Comparison of ENCODE assay signal across 14 mouse cellular contexts in the genomic region with DNA sequence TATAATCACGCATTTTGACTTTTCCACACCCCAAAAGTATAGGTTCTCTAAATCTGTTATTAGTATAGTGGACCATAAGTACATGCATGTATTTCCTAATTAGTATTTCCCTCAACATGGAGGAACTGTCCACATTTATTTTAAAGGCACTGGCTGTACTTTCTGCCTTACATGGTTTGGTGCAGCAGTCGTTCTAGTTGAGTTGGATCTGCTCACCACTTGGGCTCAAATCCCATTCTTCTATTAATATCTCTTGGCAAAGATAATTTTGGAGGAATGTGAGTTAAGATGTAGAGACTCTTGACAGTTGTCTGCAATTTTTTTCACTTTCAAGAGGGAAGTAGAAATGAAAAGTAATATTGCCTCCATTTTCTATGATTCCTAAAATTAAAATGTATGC.
DNase-seq lines count a peak whose midpoint lies in the region; ATAC-seq and TF ChIP-seq lines count a peak whose summit lies in the region.
"Had no signal": no experiment of that assay in that cellular context is flagged by ENCODE, and none has a peak within 500 bp of the region (broad histone marks: within the 10 kb centered on the region; RNA-seq: fewer than 3 reads in every experiment).

No protein-coding gene starts in this region.

- H3K9me3 ChIP-seq in lung, embryonic 15.5 days = no peaks in the 10 kb centered on the region
- H3K9me3 ChIP-seq in intestine, embryonic 16.5 days (ENCODE audit: control insufficient read depth, low read length) = no peaks in the 10 kb centered on the region
- H3K9me3 ChIP-seq: hindbrain, embryonic 13.5 days had no signal

- no peak for TF ChIP-seq CTCF in lung, adult 2 months (IDR thresholded peaks at IDR 0.05; ENCODE audit: insufficient read depth, low read length)
- TF ChIP-seq CTCF in cortical plate, adult 2 months (IDR thresholded peaks at IDR 0.05; ENCODE audit: extremely low read depth, insufficient read depth, low read length) = no peak

- peak; percentile 6 for DNase-seq in gastrocnemius, postnatal 25 days
- no peak for DNase-seq in gastrocnemius, postnatal 36 days
- DNase-seq in lung, adult 2 months = no peak
- DNase-seq in lung, postnatal 25 days (ENCODE audit: low spot score) = peak; percentile 36
- DNase-seq in adrenal gland, postnatal 14 days = no peak
- DNase-seq: adrenal gland, adult 8-10 months; cerebellum, adult 11-12 months; kidney, adult 9 months; layer of hippocampus, postnatal 36 days had no signal

- 0 out of 2 replicates have a peak overlapping the region, but pooled peaks have one; percentile 33 for H3K27ac ChIP-seq in lung, embryonic 15.5 days
- 0 out of 2 replicates have a peak overlapping the region, but pooled peaks have one; percentile 59 for H3K27ac ChIP-seq in cortical plate, adult 2 months (ENCODE audit: insufficient read depth, low read length)
- no peak overlapping the region for H3K27ac ChIP-seq in intestine, embryonic 16.5 days (ENCODE audit: low read length)

- TF ChIP-seq POLR2A in lung, adult 2 months (IDR thresholded peaks at IDR 0.05; ENCODE audit: borderline replicate concordance, extremely low read depth, low read depth, low read length) = no peak
- TF ChIP-seq POLR2A in cortical plate, adult 2 months (IDR thresholded peaks at IDR 0.05; ENCODE audit: extremely low read depth, insufficient read depth, low read length) = no peak

- no peaks in the 10 kb centered on the region for H3K36me3 ChIP-seq in lung, embryonic 15.5 days
- H3K36me3 ChIP-seq in intestine, embryonic 16.5 days (ENCODE audit: control insufficient read depth, insufficient read depth, low read length) = no peaks in the 10 kb centered on the region
- H3K36me3 ChIP-seq: hindbrain, embryonic 13.5 days had no signal

- no peaks in the 10 kb centered on the region for H3K27me3 ChIP-seq in lung, embryonic 15.5 days
- no peaks in the 10 kb centered on the region for H3K27me3 ChIP-seq in intestine, embryonic 16.5 days (replicated peaks; ENCODE audit: control insufficient read depth, insufficient read depth, low read length)
- H3K27me3 ChIP-seq: hindbrain, embryonic 13.5 days had no signal

- no peak overlapping the region for H3K4me3 ChIP-seq in lung, embryonic 15.5 days
- no peak overlapping the region for H3K4me3 ChIP-seq in lung, adult 2 months (replicated peaks; ENCODE audit: extremely low read depth, low read depth, low read length)
- no peak overlapping the region for H3K4me3 ChIP-seq in cortical plate, adult 2 months (ENCODE audit: insufficient read depth, low read length)
- no peak overlapping the region for H3K4me3 ChIP-seq in intestine, embryonic 16.5 days (ENCODE audit: low read length)
- H3K4me3 ChIP-seq: hindbrain, embryonic 13.5 days had no signal

- WGBS in lung, embryonic 15.5 days = 59% methylated on average over 2 of the region's 2 CpGs
- WGBS in lung, adult 2 months = 70% methylated on average over 2 of the region's 2 CpGs
- WGBS in intestine, embryonic 16.5 days = 72% methylated on average over 2 of the region's 2 CpGs

- no peak overlapping the region for H3K9ac ChIP-seq in lung, embryonic 15.5 days
- H3K9ac ChIP-seq in intestine, embryonic 16.5 days (ENCODE audit: low read depth, low read length) = no peak overlapping the region
- H3K9ac ChIP-seq: hindbrain, embryonic 13.5 days had no signal

- intact Hi-C loops in gastrocnemius, postnatal 36 days (cut with DNase I) = no loop called here

- H3K4me2 ChIP-seq in lung, embryonic 15.5 days = no peak overlapping the region
- no peak overlapping the region for H3K4me2 ChIP-seq in intestine, embryonic 16.5 days (ENCODE audit: low read depth, low read length)
- H3K4me2 ChIP-seq: hindbrain, embryonic 13.5 days had no signal

- ATAC-seq in lung, embryonic 15.5 days (ENCODE audit: borderline replicate concordance, extremely low read depth, low FRiP score, low TSS enrichment) = no peak; the same call in 1 of the 2 replicates
- no peak for ATAC-seq in intestine, embryonic 16.5 days
- ATAC-seq: CD4-positive, CD25-positive, alpha-beta regulatory T cell, adult 4 months had no signal

- H3K4me1 ChIP-seq in lung, embryonic 15.5 days = peaks cover 11% of the 10 kb centered on the region
- peaks cover 3% of the 10 kb centered on the region; the same call in 1 of the 2 replicates for H3K4me1 ChIP-seq in lung, adult 2 months (ENCODE audit: control insufficient read depth, insufficient read depth, low read length)
- H3K4me1 ChIP-seq in cortical plate, adult 2 months (ENCODE audit: control insufficient read depth, insufficient read depth, low read length) = peaks cover 7% of the 10 kb centered on the region
- peaks cover 4% of the 10 kb centered on the region for H3K4me1 ChIP-seq in intestine, embryonic 16.5 days (ENCODE audit: control insufficient read depth, insufficient read depth, low read length)

Comparison
In these comparisons a context has a peak if more than half of its experiments do, and no peak if none do; other contexts are left out.
1. DNase-seq: peak in gastrocnemius, postnatal 25 days (single experiment) and lung, postnatal 25 days (single experiment); none in gastrocnemius, postnatal 36 days (0 of 2), lung, adult 2 months (single experiment) and adrenal gland, postnatal 14 days (single experiment).